Mouse (Mus musculus): Measurements from ENCODE around the gene Gen1. TPM values are rescaled to one million over a fixed set of nuclear protein-coding genes. Genes with fewer than 3 reads are reported as not detected.

Gen1 gene
- polyA plus RNA-seq, 1 experiment from 2014 or later = 9.2 TPM

DNA sequence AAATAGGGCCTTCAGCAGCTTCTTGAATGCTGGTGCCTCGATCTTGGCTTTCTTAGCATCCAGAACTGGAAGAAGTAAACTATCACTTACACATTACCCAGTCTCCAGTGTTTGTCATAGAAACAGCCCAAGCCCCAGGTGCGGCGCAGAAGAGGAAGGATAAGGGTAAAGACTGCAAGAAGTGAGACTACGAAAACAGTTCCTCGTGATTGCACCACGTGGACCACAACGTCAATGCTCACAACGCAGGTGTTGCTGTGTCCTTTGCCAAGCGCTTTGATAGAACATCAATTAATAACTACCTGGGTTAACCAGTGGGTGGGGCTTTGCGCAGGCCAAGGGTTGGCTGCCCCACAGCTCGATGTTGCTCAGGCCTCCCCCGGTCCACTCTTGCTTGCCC lies 64.9 kb downstream of the Gen1 start:
- Histone ChIP-seq H3K36me3 (ENCODE audit: poor library complexity, severe bottlenecking) (no peaks in the 10 kb centered on the region), H3K4me3 (no peak overlapping the region), H3K4me1 (0 out of 2 replicates have a peak, but pooled peaks cover 7% of the 10 kb centered on the region), H3K27ac (no peak overlapping the region), H3K9me3 (replicated peaks) (no peaks in the 10 kb centered on the region), H3K27me3 (no peaks in the 10 kb centered on the region), H3K4me2 (no peak overlapping the region), H3K9ac (no peak overlapping the region)
- WGBS = 94% methylated on average over 12 of the region's 12 CpGs
- ATAC-seq = no peak

DNA sequence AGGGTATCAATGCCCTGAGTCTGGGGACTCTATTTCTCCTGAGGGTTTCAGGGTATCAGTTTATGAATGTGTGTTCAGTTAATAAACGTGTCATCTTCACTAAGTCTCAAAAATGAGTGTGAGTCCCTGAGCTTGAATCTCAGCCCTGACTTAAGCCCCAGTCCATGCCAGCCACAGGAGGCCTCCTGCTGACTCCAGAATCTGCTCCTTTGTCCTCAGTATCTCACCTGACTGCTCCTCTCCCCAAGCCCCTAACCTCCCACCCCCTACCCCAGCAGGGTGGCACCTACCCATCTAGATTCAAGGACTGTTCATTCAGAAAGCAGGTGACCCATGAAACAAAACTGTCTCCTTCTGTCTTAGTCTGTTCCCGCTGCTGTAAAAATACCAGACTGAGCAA lies 67.0 kb downstream of the Gen1 start:
- Histone ChIP-seq H3K36me3 (ENCODE audit: poor library complexity, severe bottlenecking) (no peaks in the 10 kb centered on the region), H3K9ac (no peak overlapping the region), H3K4me2 (no peak overlapping the region), H3K27me3 (0 out of 2 replicates have a peak, but pooled peaks cover 3% of the 10 kb centered on the region), H3K4me1 (0 out of 2 replicates have a peak, but pooled peaks cover 7% of the 10 kb centered on the region), H3K9me3 (replicated peaks) (no peaks in the 10 kb centered on the region), H3K4me3 (no peak overlapping the region), H3K27ac (no peak overlapping the region)
- ATAC-seq = no peak
- 15% methylated on average over 2 of the region's 2 CpGs for WGBS

GRCm38 (mm10) chr12:11198026-11198425 lies 67.6 kb downstream of the Gen1 start:
- Histone ChIP-seq H3K4me1 (0 out of 2 replicates have a peak, but pooled peaks cover 7% of the 10 kb centered on the region), H3K27me3 (0 out of 2 replicates have a peak, but pooled peaks cover 3% of the 10 kb centered on the region), H3K9ac (no peak overlapping the region), H3K36me3 (ENCODE audit: poor library complexity, severe bottlenecking) (no peaks in the 10 kb centered on the region), H3K4me2 (no peak overlapping the region), H3K27ac (no peak overlapping the region; the same call in 1 of the 2 replicates), H3K9me3 (replicated peaks) (no peaks in the 10 kb centered on the region), H3K4me3 (no peak overlapping the region)
- peak; percentile 22; the same call in 1 of the 2 replicates for ATAC-seq
- 7% methylated on average over 4 of the region's 4 CpGs for WGBS

GRCm38 (mm10) chr12:11196830-11197229 lies 68.8 kb downstream of the Gen1 start:
- 0 out of 2 replicates have a peak, but pooled peaks have one; percentile 19 for ATAC-seq
- 53% methylated on average over 5 of the region's 5 CpGs for WGBS
- Histone ChIP-seq H3K36me3 (ENCODE audit: poor library complexity, severe bottlenecking) (no peaks in the 10 kb centered on the region), H3K9ac (no peak overlapping the region), H3K4me3 (no peak overlapping the region), H3K4me2 (no peak overlapping the region), H3K4me1 (0 out of 2 replicates have a peak, but pooled peaks cover 7% of the 10 kb centered on the region), H3K9me3 (replicated peaks) (no peaks in the 10 kb centered on the region), H3K27me3 (0 out of 2 replicates have a peak, but pooled peaks cover 3% of the 10 kb centered on the region), H3K27ac (no peak overlapping the region)

DNA sequence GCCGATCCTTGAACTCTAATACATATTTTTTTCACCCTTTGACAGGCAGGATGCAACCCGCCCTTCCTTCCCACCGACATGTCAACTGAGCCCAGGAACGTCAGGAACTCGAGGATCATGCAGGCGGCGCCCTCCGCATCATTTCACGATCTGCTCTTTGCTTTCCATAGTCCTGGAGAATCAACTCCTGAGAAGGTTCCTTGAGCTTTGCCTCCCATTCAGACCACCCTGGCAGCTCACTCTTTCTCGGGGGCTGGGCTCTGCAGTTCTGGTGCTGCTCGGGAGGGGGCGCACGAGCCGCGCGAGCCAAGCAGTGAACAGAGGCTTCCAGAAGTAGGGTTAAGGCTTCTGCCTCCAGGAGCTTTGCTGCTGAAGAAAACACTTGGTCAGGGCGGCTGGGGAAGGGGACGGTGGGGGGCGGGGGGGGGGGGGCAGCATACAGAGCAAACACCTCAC lies 69.4 kb downstream of the Gen1 start:
- H3K4me2 ChIP-seq = peak overlapping the region; percentile 42
- H3K27me3 ChIP-seq = 0 out of 2 replicates have a peak, but pooled peaks cover 3% of the 10 kb centered on the region
- no peak overlapping the region for H3K4me3 ChIP-seq
- ATAC-seq = peak; percentile 87
- 9% methylated on average over 19 of the region's 19 CpGs for WGBS
- H3K27ac ChIP-seq = no peak overlapping the region
- H3K4me1 ChIP-seq = 0 out of 2 replicates have a peak, but pooled peaks cover 7% of the 10 kb centered on the region
- H3K9ac ChIP-seq = no peak overlapping the region
- no peaks in the 10 kb centered on the region for H3K36me3 ChIP-seq (ENCODE audit: poor library complexity, severe bottlenecking)
- H3K9me3 ChIP-seq (replicated peaks) = no peaks in the 10 kb centered on the region

DNA sequence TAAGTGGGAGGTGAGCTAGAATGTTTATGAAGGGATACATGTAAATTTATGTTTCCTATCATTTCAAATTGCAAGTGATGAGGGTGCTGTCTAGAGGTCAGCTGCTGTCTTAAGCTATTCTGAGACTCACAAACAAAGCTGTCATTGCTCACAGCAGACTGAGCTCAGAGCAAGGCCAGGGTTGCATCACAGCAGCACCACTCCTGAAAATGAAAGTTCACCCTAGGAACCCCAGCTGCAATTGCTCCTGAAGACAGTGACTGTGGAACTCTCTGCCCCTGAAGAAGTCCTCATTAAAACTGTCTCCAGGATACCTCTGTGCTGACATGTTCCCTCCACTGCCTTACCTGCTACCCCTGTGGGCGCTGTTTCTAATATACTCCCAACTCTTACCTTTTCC lies 70.6 kb downstream of the Gen1 start:
- Histone ChIP-seq H3K9me3 (replicated peaks) (no peaks in the 10 kb centered on the region), H3K27ac (no peak overlapping the region), H3K4me1 (0 out of 2 replicates have a peak, but pooled peaks cover 7% of the 10 kb centered on the region), H3K4me3 (no peak overlapping the region), H3K27me3 (0 out of 2 replicates have a peak, but pooled peaks cover 3% of the 10 kb centered on the region), H3K36me3 (ENCODE audit: poor library complexity, severe bottlenecking) (no peaks in the 10 kb centered on the region), H3K9ac (no peak overlapping the region), H3K4me2 (no peak overlapping the region)
- 85% methylated on average over 1 of the region's 1 CpGs for WGBS
- ATAC-seq = no peak

Small RNAs within 50 kb of the gene (microRNA-seq; reads per million reads assigned to microRNA genes)
- not detected for gene Mir7675

Other genes starting within 250 kb of the Gen1 start
- gene Kcns3, start 114.7 kb downstream of the Gen1 start, polyA plus RNA-seq (2015; fragmentation: Nextera tagmentation; extraction: Ambion mirVana) = 0.31 and 0.40 TPM in 2 replicates
- not detected in 2 replicates for gene Msgn1, start 56.8 kb downstream of the Gen1 start, polyA plus RNA-seq (2015; fragmentation: Nextera tagmentation; extraction: Ambion mirVana)
- 159 and 178 TPM in 2 replicates for gene Smc6, start 85 bp upstream of the Gen1 start, polyA plus RNA-seq (2015; fragmentation: Nextera tagmentation; extraction: Ambion mirVana)
- 3.3 and 4.8 TPM in 2 replicates for gene Vsnl1, start 170.8 kb upstream of the Gen1 start, polyA plus RNA-seq (2015; fragmentation: Nextera tagmentation; extraction: Ambion mirVana)
- 0.25 and 0.37 TPM in 2 replicates for gene Rad51ap2, start 190.3 kb upstream of the Gen1 start, polyA plus RNA-seq (2015; fragmentation: Nextera tagmentation; extraction: Ambion mirVana)